Mouse (Mus musculus): ENCODE results near the gene Ppp2r5c.

The Ppp2r5c gene

GRCm38 (mm10) chr12:110558175-110558574 is 111.3 kb downstream of the Ppp2r5c start:
- DNase-seq (ENCODE audit: low spot score): no peak

- no peak for DNase-seq (ENCODE audit: low spot score)
Observed at GRCm38 (mm10) chr12:110563383-110563782, 116.5 kb downstream of the Ppp2r5c start.

- no peak for DNase-seq (ENCODE audit: low spot score)
Observed at GRCm38 (mm10) chr12:110564848-110565247, 117.9 kb downstream of the Ppp2r5c start.

GRCm38 (mm10) chr12:110566366-110566765 is 119.4 kb downstream of the Ppp2r5c start:
- DNase-seq (ENCODE audit: low spot score): no peak

GRCm38 (mm10) chr12:110571050-110571449 is 124.1 kb downstream of the Ppp2r5c start:
- no peak for DNase-seq (ENCODE audit: low spot score)

- DNase-seq (ENCODE audit: low spot score): no peak
Observed at GRCm38 (mm10) chr12:110572351-110572750, 125.4 kb downstream of the Ppp2r5c start.

- DNase-seq (ENCODE audit: low spot score): no peak
Observed at GRCm38 (mm10) chr12:110573635-110574034, 126.7 kb downstream of the Ppp2r5c start.

GRCm38 (mm10) chr12:110575926-110576325 is 129.0 kb downstream of the Ppp2r5c start:
- DNase-seq (ENCODE audit: low spot score): no peak

- no peak for DNase-seq (ENCODE audit: low spot score)
Observed at GRCm38 (mm10) chr12:110578333-110578732, 131.4 kb downstream of the Ppp2r5c start.

- DNase-seq (ENCODE audit: low spot score): no peak
Observed at GRCm38 (mm10) chr12:110588622-110589021, 141.7 kb downstream of the Ppp2r5c start.

- DNase-seq (ENCODE audit: low spot score): no peak
Observed at GRCm38 (mm10) chr12:110590804-110591259, 143.9 kb downstream of the Ppp2r5c start.

GRCm38 (mm10) chr12:110591260-110591883 is 144.5 kb downstream of the Ppp2r5c start:
- peak; percentile 96 for DNase-seq (ENCODE audit: low spot score)

- peak; percentile 55 for DNase-seq (ENCODE audit: low spot score)
Observed at GRCm38 (mm10) chr12:110598527-110598926, 151.6 kb downstream of the Ppp2r5c start.

GRCm38 (mm10) chr12:110599791-110600190 is 152.9 kb downstream of the Ppp2r5c start:
- DNase-seq (ENCODE audit: low spot score): no peak

- no peak for DNase-seq (ENCODE audit: low spot score)
Observed at GRCm38 (mm10) chr12:110600225-110600991, 153.5 kb downstream of the Ppp2r5c start.

GRCm38 (mm10) chr12:110601241-110602218 is 154.6 kb downstream of the Ppp2r5c start, which contains the start of gene Dync1h1:
Gene Dync1h1 (plus strand): TSS chr12:110601452.
- DNase-seq (ENCODE audit: low spot score): peak; percentile 89

- no peak for DNase-seq (ENCODE audit: low spot score)
Observed at GRCm38 (mm10) chr12:110606161-110606560, 159.2 kb downstream of the Ppp2r5c start.

- no peak for DNase-seq (ENCODE audit: low spot score)
Observed at GRCm38 (mm10) chr12:110606676-110607075, 159.8 kb downstream of the Ppp2r5c start.

GRCm38 (mm10) chr12:110608460-110609152 is 161.7 kb downstream of the Ppp2r5c start:
- peak; percentile 21 for DNase-seq (ENCODE audit: low spot score)

GRCm38 (mm10) chr12:110609153-110609497 is 162.2 kb downstream of the Ppp2r5c start:
- no peak for DNase-seq (ENCODE audit: low spot score)

GRCm38 (mm10) chr12:110610713-110611112 is 163.8 kb downstream of the Ppp2r5c start:
- no peak for DNase-seq (ENCODE audit: low spot score)

GRCm38 (mm10) chr12:110630056-110630455 is 183.1 kb downstream of the Ppp2r5c start:
- DNase-seq (ENCODE audit: low spot score): no peak
